Mouse (Mus musculus): ENCODE measurements around the gene Aak1. TPM values are rescaled to one million over a fixed set of nuclear protein-coding genes. Genes with fewer than 3 reads are reported as not detected.

Gene Aak1
- polyA plus RNA-seq, 1 experiment from 2014 or later: 40.2 TPM

GRCm38 (mm10) chr6:86978909-86979265 lies 129.6 kb downstream of the Aak1 start:
- Histone ChIP-seq H3K27ac (ENCODE audit: low read depth, low read length) (no peak overlapping the region), H3K36me3 (ENCODE audit: control insufficient read depth, insufficient read depth, low read length) (peaks cover 13% of the 10 kb centered on the region)
- no peak for ATAC-seq

GRCm38 (mm10) chr6:86981206-86981605 lies 131.9 kb downstream of the Aak1 start:
- H3K27me3 ChIP-seq (replicated peaks; ENCODE audit: control insufficient read depth, insufficient read depth, low read length): no peaks in the 10 kb centered on the region
- no peaks in the 10 kb centered on the region for H3K9me3 ChIP-seq (ENCODE audit: control insufficient read depth, low read length)
- no peak for ATAC-seq
- no peak overlapping the region for H3K4me2 ChIP-seq (ENCODE audit: low read length)
- peaks cover 12% of the 10 kb centered on the region; the same call in 1 of the 2 replicates for H3K36me3 ChIP-seq (ENCODE audit: control insufficient read depth, insufficient read depth, low read length)
- H3K27ac ChIP-seq (ENCODE audit: low read depth, low read length): no peak overlapping the region
- H3K4me3 ChIP-seq (ENCODE audit: low read length): no peak overlapping the region
- H3K4me1 ChIP-seq (ENCODE audit: control insufficient read depth, insufficient read depth, low read depth, low read length): no peaks in the 10 kb centered on the region
- WGBS: 85% methylated on average over 2 of the region's 2 CpGs
- no peak overlapping the region for H3K9ac ChIP-seq (ENCODE audit: low read depth, low read length)

More at GRCm38 (mm10) chr6:86978909-86979265, 129.6 kb downstream of the Aak1 start:
- Histone ChIP-seq H3K4me3 (ENCODE audit: low read length) (no peak overlapping the region), H3K9ac (ENCODE audit: low read depth, low read length) (no peak overlapping the region), H3K27me3 (replicated peaks; ENCODE audit: control insufficient read depth, insufficient read depth, low read length) (no peaks in the 10 kb centered on the region), H3K9me3 (ENCODE audit: control insufficient read depth, low read length) (no peaks in the 10 kb centered on the region), H3K4me2 (ENCODE audit: low read length) (no peak overlapping the region), H3K4me1 (ENCODE audit: control insufficient read depth, insufficient read depth, low read depth, low read length) (no peaks in the 10 kb centered on the region)
- WGBS: 83% methylated on average over 6 of the region's 6 CpGs

GRCm38 (mm10) chr6:86985314-86986106 lies 136.2 kb downstream of the Aak1 start:
- 85% methylated on average over 8 of the region's 8 CpGs for WGBS
- H3K27ac ChIP-seq (ENCODE audit: low read depth, low read length): no peak overlapping the region
- H3K27me3 ChIP-seq (replicated peaks; ENCODE audit: control insufficient read depth, insufficient read depth, low read length): no peaks in the 10 kb centered on the region
- H3K9me3 ChIP-seq (ENCODE audit: control insufficient read depth, low read length): no peaks in the 10 kb centered on the region
- no peak overlapping the region for H3K4me2 ChIP-seq (ENCODE audit: low read length)
- peaks cover 12% of the 10 kb centered on the region; the same call in 1 of the 2 replicates for H3K36me3 ChIP-seq (ENCODE audit: control insufficient read depth, insufficient read depth, low read length)
- no peak for ATAC-seq
- no peak overlapping the region for H3K9ac ChIP-seq (ENCODE audit: low read depth, low read length)
- no peak overlapping the region for H3K4me3 ChIP-seq (ENCODE audit: low read length)
- H3K4me1 ChIP-seq (ENCODE audit: control insufficient read depth, insufficient read depth, low read depth, low read length): no peaks in the 10 kb centered on the region

DNA sequence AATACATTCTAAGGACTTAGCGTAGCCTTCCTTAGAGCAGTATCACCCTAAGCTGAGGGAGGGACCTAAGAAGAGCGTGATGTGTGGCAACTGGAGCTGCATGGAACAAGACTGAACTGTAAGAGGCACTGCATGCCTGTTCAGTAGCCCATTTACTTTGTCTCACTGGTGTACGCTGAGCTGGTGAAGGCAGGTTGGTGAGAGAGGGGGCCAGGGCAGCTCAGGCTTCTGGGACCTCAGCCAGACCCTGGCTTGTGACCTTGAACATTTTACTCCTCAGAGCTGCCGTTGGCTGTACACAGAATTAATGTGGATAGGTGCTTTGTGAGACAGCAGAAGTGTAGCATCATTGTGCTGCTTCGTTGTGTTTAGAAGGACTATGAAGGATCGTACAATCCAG lies 140.3 kb downstream of the Aak1 start:
- no peak for ATAC-seq
- 82% methylated on average over 6 of the region's 6 CpGs for WGBS
- H3K4me3 ChIP-seq (ENCODE audit: low read length): no peak overlapping the region
- H3K9ac ChIP-seq (ENCODE audit: low read depth, low read length): no peak overlapping the region
- no peak overlapping the region for H3K4me2 ChIP-seq (ENCODE audit: low read length)
- H3K27ac ChIP-seq (ENCODE audit: low read depth, low read length): no peak overlapping the region
- H3K36me3 ChIP-seq (ENCODE audit: control insufficient read depth, insufficient read depth, low read length): peaks cover 5% of the 10 kb centered on the region; the same call in 1 of the 2 replicates
- no peaks in the 10 kb centered on the region for H3K27me3 ChIP-seq (replicated peaks; ENCODE audit: control insufficient read depth, insufficient read depth, low read length)
- no peaks in the 10 kb centered on the region for H3K4me1 ChIP-seq (ENCODE audit: control insufficient read depth, insufficient read depth, low read depth, low read length)
- no peaks in the 10 kb centered on the region for H3K9me3 ChIP-seq (ENCODE audit: control insufficient read depth, low read length)

GRCm38 (mm10) chr6:86991041-86991440 lies 141.7 kb downstream of the Aak1 start:
- Histone ChIP-seq H3K36me3 (ENCODE audit: control insufficient read depth, insufficient read depth, low read length) (peaks cover 5% of the 10 kb centered on the region; the same call in 1 of the 2 replicates), H3K4me1 (ENCODE audit: control insufficient read depth, insufficient read depth, low read depth, low read length) (no peaks in the 10 kb centered on the region), H3K4me2 (ENCODE audit: low read length) (no peak overlapping the region), H3K27me3 (replicated peaks; ENCODE audit: control insufficient read depth, insufficient read depth, low read length) (no peaks in the 10 kb centered on the region), H3K27ac (ENCODE audit: low read depth, low read length) (no peak overlapping the region), H3K4me3 (ENCODE audit: low read length) (no peak overlapping the region), H3K9ac (ENCODE audit: low read depth, low read length) (no peak overlapping the region), H3K9me3 (ENCODE audit: control insufficient read depth, low read length) (no peaks in the 10 kb centered on the region)
- WGBS: 84% methylated on average over 3 of the region's 3 CpGs
- ATAC-seq: no peak

DNA sequence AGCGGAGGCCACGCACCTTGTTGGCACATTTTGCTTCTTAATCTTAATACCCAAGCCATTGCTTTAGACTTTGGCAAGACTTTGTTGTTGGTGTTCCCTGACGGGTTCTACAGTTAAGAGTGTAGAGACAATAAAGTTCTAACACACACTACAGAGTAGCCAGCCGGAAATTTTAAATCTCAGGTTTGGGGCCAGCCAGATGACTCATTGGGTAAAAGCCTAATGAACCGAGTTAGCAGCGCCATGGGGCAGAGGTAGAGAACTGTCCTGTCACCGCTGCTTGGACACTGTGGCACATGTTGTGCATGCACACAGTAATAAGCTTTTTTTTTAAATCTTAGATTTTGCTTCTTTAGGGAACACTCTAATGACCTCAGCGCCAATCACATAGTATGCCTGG lies 143.0 kb downstream of the Aak1 start:
- no peak for ATAC-seq
- Histone ChIP-seq H3K9me3 (ENCODE audit: control insufficient read depth, low read length) (no peaks in the 10 kb centered on the region), H3K4me2 (ENCODE audit: low read length) (no peak overlapping the region), H3K36me3 (ENCODE audit: control insufficient read depth, insufficient read depth, low read length) (peaks cover 5% of the 10 kb centered on the region; the same call in 1 of the 2 replicates), H3K27me3 (replicated peaks; ENCODE audit: control insufficient read depth, insufficient read depth, low read length) (no peaks in the 10 kb centered on the region), H3K9ac (ENCODE audit: low read depth, low read length) (no peak overlapping the region), H3K4me3 (ENCODE audit: low read length) (no peak overlapping the region), H3K27ac (ENCODE audit: low read depth, low read length) (no peak overlapping the region), H3K4me1 (ENCODE audit: control insufficient read depth, insufficient read depth, low read depth, low read length) (no peaks in the 10 kb centered on the region)
- WGBS: 91% methylated on average over 8 of the region's 8 CpGs

DNA sequence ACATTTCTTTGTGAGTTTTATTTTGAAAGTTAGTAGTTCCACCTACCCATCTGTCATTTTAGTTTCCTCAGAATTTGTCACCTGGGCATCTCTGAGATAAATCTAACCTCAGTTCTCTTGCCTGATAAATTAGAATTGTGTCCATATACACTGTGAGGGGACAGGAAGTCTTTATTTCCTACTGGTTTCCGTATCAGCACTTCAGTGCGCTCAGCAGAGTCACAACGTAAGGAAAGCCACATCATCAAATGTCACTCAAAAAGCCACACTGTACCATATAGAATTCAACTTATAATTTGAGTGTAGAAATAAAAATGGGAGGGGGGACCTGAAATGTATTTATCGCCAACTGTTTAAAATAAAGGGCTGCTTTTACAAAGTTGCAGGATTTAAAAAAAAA lies 144.9 kb downstream of the Aak1 start:
- WGBS: 89% methylated on average over 4 of the region's 4 CpGs

GRCm38 (mm10) chr6:86996629-86997307 lies 147.5 kb downstream of the Aak1 start:
- Histone ChIP-seq H3K27me3 (replicated peaks; ENCODE audit: control insufficient read depth, insufficient read depth, low read length) (no peaks in the 10 kb centered on the region), H3K9ac (ENCODE audit: low read depth, low read length) (no peak overlapping the region), H3K9me3 (ENCODE audit: control insufficient read depth, low read length) (no peaks in the 10 kb centered on the region), H3K27ac (ENCODE audit: low read depth, low read length) (no peak overlapping the region; the same call in 1 of the 2 replicates), H3K36me3 (ENCODE audit: control insufficient read depth, insufficient read depth, low read length) (no peaks in the 10 kb centered on the region; the same call in 1 of the 2 replicates), H3K4me2 (ENCODE audit: low read length) (no peak overlapping the region), H3K4me1 (ENCODE audit: control insufficient read depth, insufficient read depth, low read depth, low read length) (no peaks in the 10 kb centered on the region), H3K4me3 (ENCODE audit: low read length) (no peak overlapping the region)
- ATAC-seq: peak; percentile 48; the same call in 1 of the 2 replicates
- WGBS: 75% methylated on average over 5 of the region's 5 CpGs

More for the DNA sequence above, 144.9 kb downstream of the Aak1 start:
- Histone ChIP-seq H3K4me2 (ENCODE audit: low read length) (no peak overlapping the region), H3K27me3 (replicated peaks; ENCODE audit: control insufficient read depth, insufficient read depth, low read length) (no peaks in the 10 kb centered on the region), H3K9me3 (ENCODE audit: control insufficient read depth, low read length) (no peaks in the 10 kb centered on the region), H3K27ac (ENCODE audit: low read depth, low read length) (no peak overlapping the region), H3K4me1 (ENCODE audit: control insufficient read depth, insufficient read depth, low read depth, low read length) (no peaks in the 10 kb centered on the region), H3K4me3 (ENCODE audit: low read length) (no peak overlapping the region), H3K9ac (ENCODE audit: low read depth, low read length) (no peak overlapping the region), H3K36me3 (ENCODE audit: control insufficient read depth, insufficient read depth, low read length) (no peaks in the 10 kb centered on the region; the same call in 1 of the 2 replicates)
- no peak for ATAC-seq

GRCm38 (mm10) chr6:86997360-86997759 lies 148.0 kb downstream of the Aak1 start:
- no peaks in the 10 kb centered on the region for H3K9me3 ChIP-seq (ENCODE audit: control insufficient read depth, low read length)
- H3K36me3 ChIP-seq (ENCODE audit: control insufficient read depth, insufficient read depth, low read length): no peaks in the 10 kb centered on the region; the same call in 1 of the 2 replicates
- no peak overlapping the region for H3K4me3 ChIP-seq (ENCODE audit: low read length)
- ATAC-seq: no peak
- no peak overlapping the region for H3K9ac ChIP-seq (ENCODE audit: low read depth, low read length)
- H3K4me1 ChIP-seq (ENCODE audit: control insufficient read depth, insufficient read depth, low read depth, low read length): no peaks in the 10 kb centered on the region
- 90% methylated on average over 6 of the region's 6 CpGs for WGBS
- no peaks in the 10 kb centered on the region for H3K27me3 ChIP-seq (replicated peaks; ENCODE audit: control insufficient read depth, insufficient read depth, low read length)
- H3K4me2 ChIP-seq (ENCODE audit: low read length): no peak overlapping the region
- no peak overlapping the region for H3K27ac ChIP-seq (ENCODE audit: low read depth, low read length)

Data from hindbrain, embryonic 16.5 days (tissue).